ENCODE assay signal across 22 mouse cellular contexts in genomic region chrX:46160557-46160956, GRCm38 (mm10).
DNase-seq lines count a peak whose midpoint lies in the region; ATAC-seq and TF ChIP-seq lines count a peak whose summit lies in the region.
"Had no signal": no experiment of that assay in that cellular context is flagged by ENCODE, and none has a peak within 500 bp of the region (broad histone marks: within the 10 kb centered on the region; RNA-seq: fewer than 3 reads in every experiment).

No protein-coding gene starts in this region.

- TF ChIP-seq EP300 in lung, postnatal 0 days (IDR thresholded peaks at IDR 0.05), result no peak

- TF ChIP-seq CTCF in lung, embryonic 14.5 days (IDR thresholded peaks at IDR 0.05; ENCODE audit: low read depth), result no peak
- TF ChIP-seq CTCF in lung, postnatal 0 days (IDR thresholded peaks at IDR 0.05), result no peak

- H3K36me3 ChIP-seq in embryonic facial prominence, embryonic 14.5 days (ENCODE audit: control insufficient read depth, insufficient read depth, low read length), result no peaks in the 10 kb centered on the region
- H3K36me3 ChIP-seq in embryonic facial prominence, embryonic 10.5 days (replicated peaks), result no peaks in the 10 kb centered on the region
- H3K36me3 ChIP-seq in lung, embryonic 14.5 days (ENCODE audit: insufficient read depth), result no peaks in the 10 kb centered on the region
- H3K36me3 ChIP-seq in lung, embryonic 16.5 days (ENCODE audit: control insufficient read depth, insufficient read depth, low read length), result no peaks in the 10 kb centered on the region
- H3K36me3 ChIP-seq in lung, postnatal 0 days (ENCODE audit: insufficient read depth, low read length), result no peaks in the 10 kb centered on the region
- H3K36me3 ChIP-seq: G1E had no signal

- H3K27ac ChIP-seq in embryonic facial prominence, embryonic 14.5 days (replicated peaks; ENCODE audit: low read depth, low read length), result no peak overlapping the region
- no peak overlapping the region for H3K27ac ChIP-seq in embryonic facial prominence, embryonic 10.5 days (replicated peaks)
- H3K27ac ChIP-seq in lung, embryonic 14.5 days (ENCODE audit: low read depth), result no peak overlapping the region
- H3K27ac ChIP-seq in lung, embryonic 16.5 days (ENCODE audit: low read length), result 0 out of 2 replicates have a peak overlapping the region, but pooled peaks have one; percentile 1
- H3K27ac ChIP-seq in lung, postnatal 0 days (ENCODE audit: low read length), result no peak overlapping the region

- H3K4me1 ChIP-seq in embryonic facial prominence, embryonic 14.5 days (ENCODE audit: control insufficient read depth, insufficient read depth, low read length), result no peaks in the 10 kb centered on the region
- H3K4me1 ChIP-seq in embryonic facial prominence, embryonic 10.5 days, result no peaks in the 10 kb centered on the region
- H3K4me1 ChIP-seq in lung, embryonic 14.5 days (ENCODE audit: insufficient read depth), result no peaks in the 10 kb centered on the region
- H3K4me1 ChIP-seq in lung, embryonic 16.5 days (replicated peaks; ENCODE audit: control insufficient read depth, insufficient read depth, low read length), result no peaks in the 10 kb centered on the region
- H3K4me1 ChIP-seq in lung, postnatal 0 days (ENCODE audit: insufficient read depth, low read depth, low read length), result no peaks in the 10 kb centered on the region

- peak; percentile 37; the same call in 1 of the 2 replicates for ATAC-seq in embryonic facial prominence, embryonic 14.5 days (ENCODE audit: low read depth)
- ATAC-seq in lung, embryonic 14.5 days (ENCODE audit: insufficient read depth), result peak; percentile 82
- ATAC-seq in lung, embryonic 16.5 days (ENCODE audit: low read depth), result peak; percentile 66
- peak; percentile 28 for ATAC-seq in lung, postnatal 0 days
- ATAC-seq: activated CD4-positive, CD25-positive, alpha-beta regulatory T cell, adult 4 months; CD4-positive, CD25-positive, alpha-beta regulatory T cell, adult 4 months; Patski had no signal

- H3K9me3 ChIP-seq in embryonic facial prominence, embryonic 14.5 days (ENCODE audit: control insufficient read depth, low read length), result no peaks in the 10 kb centered on the region
- no peaks in the 10 kb centered on the region for H3K9me3 ChIP-seq in embryonic facial prominence, embryonic 10.5 days
- H3K9me3 ChIP-seq in lung, embryonic 14.5 days (ENCODE audit: low read depth, low read length), result no peaks in the 10 kb centered on the region
- no peaks in the 10 kb centered on the region for H3K9me3 ChIP-seq in lung, embryonic 16.5 days (ENCODE audit: control insufficient read depth, low read length)
- H3K9me3 ChIP-seq in lung, postnatal 0 days (ENCODE audit: low read length), result no peaks in the 10 kb centered on the region
- H3K9me3 ChIP-seq: G1E had no signal

- no peak overlapping the region for H3K4me3 ChIP-seq in embryonic facial prominence, embryonic 14.5 days (ENCODE audit: low read depth, low read length)
- H3K4me3 ChIP-seq in embryonic facial prominence, embryonic 10.5 days, result no peak overlapping the region
- no peak overlapping the region for H3K4me3 ChIP-seq in lung, embryonic 14.5 days (ENCODE audit: low read depth, low read length)
- no peak overlapping the region for H3K4me3 ChIP-seq in lung, embryonic 16.5 days (ENCODE audit: low read length)
- H3K4me3 ChIP-seq in lung, postnatal 0 days (ENCODE audit: low read depth, low read length), result no peak overlapping the region

- no peak overlapping the region for H3K9ac ChIP-seq in embryonic facial prominence, embryonic 14.5 days (ENCODE audit: low read depth, low read length)
- no peak overlapping the region for H3K9ac ChIP-seq in lung, embryonic 14.5 days
- no peak overlapping the region for H3K9ac ChIP-seq in lung, embryonic 16.5 days (ENCODE audit: low read length)
- H3K9ac ChIP-seq in lung, postnatal 0 days (replicated peaks; ENCODE audit: low read depth), result no peak overlapping the region

- no peak overlapping the region for H3K4me2 ChIP-seq in embryonic facial prominence, embryonic 14.5 days (ENCODE audit: low read depth, low read length)
- H3K4me2 ChIP-seq in lung, embryonic 14.5 days, result no peak overlapping the region
- H3K4me2 ChIP-seq in lung, embryonic 16.5 days (ENCODE audit: low read depth, low read length), result no peak overlapping the region
- H3K4me2 ChIP-seq in lung, postnatal 0 days (replicated peaks; ENCODE audit: low read depth, low read length), result no peak overlapping the region

- H3K27me3 ChIP-seq in embryonic facial prominence, embryonic 14.5 days (replicated peaks; ENCODE audit: control insufficient read depth, insufficient read depth, low read length), result no peaks in the 10 kb centered on the region
- no peaks in the 10 kb centered on the region for H3K27me3 ChIP-seq in embryonic facial prominence, embryonic 10.5 days (replicated peaks; ENCODE audit: low read depth, poor library complexity, severe bottlenecking)
- H3K27me3 ChIP-seq in lung, embryonic 14.5 days (ENCODE audit: insufficient read depth, low read length), result no peaks in the 10 kb centered on the region
- no peaks in the 10 kb centered on the region for H3K27me3 ChIP-seq in lung, embryonic 16.5 days (ENCODE audit: control insufficient read depth, insufficient read depth, low read depth, low read length)
- H3K27me3 ChIP-seq in lung, postnatal 0 days (replicated peaks; ENCODE audit: insufficient read depth, low read length), result no peaks in the 10 kb centered on the region
- H3K27me3 ChIP-seq: CH12.LX had no signal

- DNase-seq in embryonic facial prominence, embryonic 14.5 days (ENCODE audit: low spot score), result peak; percentile 2
- DNase-seq in embryonic facial prominence, embryonic 10.5 days (ENCODE audit: low spot score), result no peak
- peak; percentile 1 for DNase-seq in lung, embryonic 14.5 days
- DNase-seq in lung, postnatal 36 days, result no peak
- no peak for DNase-seq in lung, postnatal 10 days
- peak; percentile 7 for DNase-seq in lung, postnatal 0 days (ENCODE audit: low spot score)
- no peak for DNase-seq in lung, postnatal 14 days
- DNase-seq: adrenal gland, adult 2 months; adrenal gland, adult 8-10 months; adrenal gland, postnatal 10 days; adrenal gland, postnatal 14 days; adrenal gland, postnatal 25 days; adrenal gland, postnatal 36 days; B cell, adult 2 months; cerebellum, adult 11 months; cerebellum, adult 11-12 months had no signal

Comparison
In these comparisons a context has a peak if more than half of its experiments do, and no peak if none do; other contexts are left out.
1. DNase-seq: peak in embryonic facial prominence, embryonic 14.5 days (single experiment), lung, embryonic 14.5 days (single experiment) and lung, postnatal 0 days (single experiment); none in embryonic facial prominence, embryonic 10.5 days (single experiment), lung, postnatal 36 days (single experiment), lung, postnatal 10 days (single experiment) and lung, postnatal 14 days (single experiment).
2. ATAC-seq: peak in every context shown above with its lines; median percentile 82 in lung, embryonic 14.5 days; 66 in lung, embryonic 16.5 days; 37 in embryonic facial prominence, embryonic 14.5 days; 28 in lung, postnatal 0 days.